9 mouse cellular contexts compared by ENCODE assay signal in genomic region chr14:54714617-54715081, GRCm38 (mm10). TPM values are rescaled to one million over a fixed set of nuclear protein-coding genes. Genes with fewer than 3 reads are reported as not detected.
A peak's percentile ranks its signal among the peaks of the same experiment; 100 is the strongest.
DNase-seq lines count a peak whose midpoint lies in the region; ATAC-seq and TF ChIP-seq lines count a peak whose summit lies in the region.
"Had no signal": no experiment of that assay in that cellular context is flagged by ENCODE, and none has a peak within 500 bp of the region (broad histone marks: within the 10 kb centered on the region; RNA-seq: fewer than 3 reads in every experiment).

No protein-coding gene starts in this region.

- no peak overlapping the region for H3K27ac ChIP-seq in heart, embryonic 15.5 days
- H3K27ac ChIP-seq in forebrain, embryonic 10.5 days = no peak overlapping the region
- H3K27ac ChIP-seq in kidney, embryonic 14.5 days (ENCODE audit: low read depth, low read length) = no peak overlapping the region
- no peak overlapping the region for H3K27ac ChIP-seq in midbrain, embryonic 11.5 days (ENCODE audit: low read depth, low read length)

- no peak for ATAC-seq in heart, embryonic 15.5 days (replicated peaks; ENCODE audit: insufficient number of reproducible peaks, insufficient read depth, low FRiP score, low read depth)
- peak; percentile 40 for ATAC-seq in Patski
- ATAC-seq in kidney, embryonic 14.5 days (ENCODE audit: low FRiP score, low TSS enrichment) = peak; percentile 41; the same call in 1 of the 2 replicates
- no peak for ATAC-seq in midbrain, embryonic 11.5 days (ENCODE audit: low FRiP score)

- H3K36me3 ChIP-seq in heart, embryonic 15.5 days = no peaks in the 10 kb centered on the region
- H3K36me3 ChIP-seq in forebrain, embryonic 10.5 days (replicated peaks) = no peaks in the 10 kb centered on the region
- H3K36me3 ChIP-seq in kidney, embryonic 14.5 days (ENCODE audit: control insufficient read depth, insufficient read depth, low read length) = no peaks in the 10 kb centered on the region
- H3K36me3 ChIP-seq in midbrain, embryonic 11.5 days (ENCODE audit: control insufficient read depth, insufficient read depth, low read length) = no peaks in the 10 kb centered on the region

- POLR2A ChIA-PET in Patski (lab: Charles Lee) = interaction anchor here (0.5 kb wide), 1 partner anchor 298 kb away, joined by 3 read pairs; no protein-coding TSS in a partner anchor

- H3K4me2 ChIP-seq in heart, embryonic 15.5 days = peak overlapping the region; percentile 74
- H3K4me2 ChIP-seq in kidney, embryonic 14.5 days (replicated peaks; ENCODE audit: low read depth, low read length) = peak overlapping the region; percentile 49
- peak overlapping the region; percentile 58 for H3K4me2 ChIP-seq in midbrain, embryonic 11.5 days

- peak overlapping the region; percentile 36 for H3K4me3 ChIP-seq in heart, embryonic 15.5 days
- H3K4me3 ChIP-seq in forebrain, embryonic 10.5 days = peak overlapping the region; percentile 42
- peak overlapping the region; percentile 25 for H3K4me3 ChIP-seq in kidney, embryonic 14.5 days (ENCODE audit: low read length)
- H3K4me3 ChIP-seq in midbrain, embryonic 11.5 days (ENCODE audit: low read depth, low read length) = peak overlapping the region; percentile 24

- CTCF ChIA-PET in Patski (lab: Charles Lee) = interaction anchor here (0.7 to 1.6 kb wide), 13 partner anchors 8 to 283 kb away, joined by 3 to 13 read pairs (median 3); no protein-coding TSS in a partner anchor

- WGBS in heart, embryonic 15.5 days = 2% methylated on average over 15 of the region's 15 CpGs
- 3% methylated on average over 15 of the region's 15 CpGs for WGBS in forebrain, embryonic 10.5 days
- 2% methylated on average over 15 of the region's 15 CpGs for WGBS in kidney, embryonic 14.5 days
- 5% methylated on average over 15 of the region's 15 CpGs for WGBS in midbrain, embryonic 11.5 days

- H3K9ac ChIP-seq in heart, embryonic 15.5 days = no peak overlapping the region; the same call in 1 of the 2 replicates
- H3K9ac ChIP-seq in kidney, embryonic 14.5 days (ENCODE audit: low read depth, low read length) = no peak overlapping the region; the same call in 1 of the 2 replicates
- H3K9ac ChIP-seq in midbrain, embryonic 11.5 days (ENCODE audit: low read length) = peak overlapping the region; percentile 49; the same call in 1 of the 2 replicates

- no peaks in the 10 kb centered on the region for H3K27me3 ChIP-seq in heart, embryonic 15.5 days
- peaks cover 5% of the 10 kb centered on the region for H3K27me3 ChIP-seq in Patski
- H3K27me3 ChIP-seq in forebrain, embryonic 10.5 days (ENCODE audit: poor library complexity, severe bottlenecking) = peaks cover 35% of the 10 kb centered on the region
- H3K27me3 ChIP-seq in kidney, embryonic 14.5 days (ENCODE audit: control insufficient read depth, insufficient read depth, low read length) = no peaks in the 10 kb centered on the region
- no peaks in the 10 kb centered on the region for H3K27me3 ChIP-seq in midbrain, embryonic 11.5 days (ENCODE audit: control insufficient read depth, insufficient read depth, low read length)

- no peaks in the 10 kb centered on the region for H3K9me3 ChIP-seq in heart, embryonic 15.5 days (replicated peaks)
- H3K9me3 ChIP-seq in forebrain, embryonic 10.5 days = no peaks in the 10 kb centered on the region
- H3K9me3 ChIP-seq in kidney, embryonic 14.5 days (ENCODE audit: control insufficient read depth, low read length) = no peaks in the 10 kb centered on the region; the same call in 1 of the 2 replicates
- H3K9me3 ChIP-seq in midbrain, embryonic 11.5 days (ENCODE audit: control insufficient read depth, low read length) = no peaks in the 10 kb centered on the region

- peaks cover 18% of the 10 kb centered on the region for H3K4me1 ChIP-seq in heart, embryonic 15.5 days (replicated peaks)
- H3K4me1 ChIP-seq in forebrain, embryonic 10.5 days = peaks cover 27% of the 10 kb centered on the region
- peaks cover 6% of the 10 kb centered on the region; the same call in 1 of the 2 replicates for H3K4me1 ChIP-seq in kidney, embryonic 14.5 days (ENCODE audit: control insufficient read depth, insufficient read depth, low read length)
- H3K4me1 ChIP-seq in midbrain, embryonic 11.5 days (ENCODE audit: control insufficient read depth, insufficient read depth, low read length) = peaks cover 3% of the 10 kb centered on the region; the same call in 1 of the 2 replicates

- no peak for DNase-seq in heart, adult 9 months (ENCODE audit: low spot score in 2 of 2)
- DNase-seq in Patski (ENCODE audit: low read depth, low spot score) = no peak
- DNase-seq in forebrain, embryonic 10.5 days (ENCODE audit: extremely low spot score, low spot score) = no peak
- DNase-seq in midbrain, embryonic 11.5 days (ENCODE audit: low spot score, missing footprints) = peak; percentile 87
- peak; percentile 78 for DNase-seq in thymus, postnatal 0 days (ENCODE audit: low spot score)
- DNase-seq in ovary, adult 18-20 months (ENCODE audit: low spot score) = no peak

- in situ Hi-C loops in Patski (cut with MboI; ENCODE audit: low pct_unique_long_range_greater_than_20kb) = loop anchor here (5.0 kb wide), 1 partner anchor 68 kb away; the partner anchor contains the start of gene Slc7a8

- no peak for TF ChIP-seq CTCF in Patski (IDR thresholded peaks at IDR 0.05)

RNA-seq across cellular contexts. Expression of gene Cebpe, which starts 2.7 kb away (rescaled TPM):
- polyA plus RNA-seq in heart, embryonic 15.5 days (2015; fragmentation: Nextera tagmentation; extraction: Ambion mirVana) = 0.10 and 0.11 TPM in 2 replicates
- polyA plus RNA-seq in Patski (2021) = not detected
- polyA plus RNA-seq in forebrain, embryonic 10.5 days (2016; fragmentation: Nextera tagmentation; extraction: Ambion mirVana) = not detected in 2 replicates
- polyA plus RNA-seq in kidney, embryonic 14.5 days (2014; fragmentation: Nextera tagmentation; extraction: Ambion mirVana) = not detected in 2 replicates
- polyA plus RNA-seq in midbrain, embryonic 11.5 days (2014; fragmentation: Nextera tagmentation; extraction: Ambion mirVana) = 0.12 TPM in 1 of 2 replicates, not detected in the other
- polyA plus RNA-seq in thymus, postnatal 0 days (2015; fragmentation: Nextera tagmentation; extraction: Ambion mirVana) = not detected in 2 replicates
- polyA plus RNA-seq: frontal cortex, adult 2 months had no signal

RNA-seq across cellular contexts. Expression of gene Gm29776, which starts 16.0 kb away (rescaled TPM):
- 0.15 and 0.16 TPM in 2 replicates for polyA plus RNA-seq in heart, embryonic 15.5 days (2015; fragmentation: Nextera tagmentation; extraction: Ambion mirVana)
- polyA plus RNA-seq in Patski (2021) = 0.03 TPM
- polyA plus RNA-seq in forebrain, embryonic 10.5 days (2016; fragmentation: Nextera tagmentation; extraction: Ambion mirVana) = not detected in 2 replicates
- 0.08 and 0.16 TPM in 2 replicates for polyA plus RNA-seq in kidney, embryonic 14.5 days (2014; fragmentation: Nextera tagmentation; extraction: Ambion mirVana)
- 0.11 and 0.22 TPM in 2 replicates for polyA plus RNA-seq in midbrain, embryonic 11.5 days (2014; fragmentation: Nextera tagmentation; extraction: Ambion mirVana)
- polyA plus RNA-seq in thymus, postnatal 0 days (2015; fragmentation: Nextera tagmentation; extraction: Ambion mirVana) = 0.09 and 0.18 TPM in 2 replicates

RNA-seq across cellular contexts. Expression of gene Acin1, which starts 27.9 kb away (rescaled TPM):
- 75.5 and 80.1 TPM in 2 replicates for polyA plus RNA-seq in heart, embryonic 15.5 days (2015; fragmentation: Nextera tagmentation; extraction: Ambion mirVana)
- 215 TPM for polyA plus RNA-seq in Patski (2021)
- 142 and 146 TPM in 2 replicates for polyA plus RNA-seq in forebrain, embryonic 10.5 days (2016; fragmentation: Nextera tagmentation; extraction: Ambion mirVana)
- polyA plus RNA-seq in kidney, embryonic 14.5 days (2014; fragmentation: Nextera tagmentation; extraction: Ambion mirVana) = 161 and 169 TPM in 2 replicates
- 139 and 145 TPM in 2 replicates for polyA plus RNA-seq in midbrain, embryonic 11.5 days (2014; fragmentation: Nextera tagmentation; extraction: Ambion mirVana)
- 137 and 173 TPM in 2 replicates for polyA plus RNA-seq in thymus, postnatal 0 days (2015; fragmentation: Nextera tagmentation; extraction: Ambion mirVana)

RNA-seq across cellular contexts. Expression of gene 1700123O20Rik, which starts 28.6 kb away (rescaled TPM):
- polyA plus RNA-seq in heart, embryonic 15.5 days (2015; fragmentation: Nextera tagmentation; extraction: Ambion mirVana) = 40.7 and 42.3 TPM in 2 replicates
- polyA plus RNA-seq in Patski (2021) = 69.8 TPM
- polyA plus RNA-seq in forebrain, embryonic 10.5 days (2016; fragmentation: Nextera tagmentation; extraction: Ambion mirVana) = 104 and 109 TPM in 2 replicates
- 89.8 and 110 TPM in 2 replicates for polyA plus RNA-seq in kidney, embryonic 14.5 days (2014; fragmentation: Nextera tagmentation; extraction: Ambion mirVana)
- 95.7 and 96.7 TPM in 2 replicates for polyA plus RNA-seq in midbrain, embryonic 11.5 days (2014; fragmentation: Nextera tagmentation; extraction: Ambion mirVana)
- 101 TPM in 2 replicates for polyA plus RNA-seq in thymus, postnatal 0 days (2015; fragmentation: Nextera tagmentation; extraction: Ambion mirVana)

Comparison
In these comparisons a context has a peak if more than half of its experiments do, and no peak if none do; other contexts are left out.
1. ATAC-seq: peak in Patski (single experiment) and kidney, embryonic 14.5 days (single experiment); none in heart, embryonic 15.5 days (single experiment) and midbrain, embryonic 11.5 days (single experiment).
2. DNase-seq: peak in midbrain, embryonic 11.5 days (single experiment) and thymus, postnatal 0 days (single experiment); none in heart, adult 9 months (0 of 2), Patski (single experiment), forebrain, embryonic 10.5 days (single experiment) and ovary, adult 18-20 months (single experiment).
3. Peak in every context shown above with its lines, with median percentiles within 50 percentile points of each other: H3K4me2 ChIP-seq and H3K4me3 ChIP-seq.